Mouse (Mus musculus) gonadal fat pad, adult 2 months (tissue): Measurements from ENCODE around the gene Elp5. TPM values are rescaled to one million over a fixed set of nuclear protein-coding genes. Genes with fewer than 3 reads are reported as not detected.

ENCODE experiments used
- DNase-seq: peaks from one replicate; pipeline ENCODE4 v3.0.0-alpha.2; 2012; ENCODE audit warnings: low read depth
- polyA plus RNA-seq: library from polyadenylated mRNA; depleted of rRNA; stranded (reverse); fragments of >200 nt; gene quantifications from 2 replicates; pipeline ENCODE4 v1.2.3, GENCODE M21; 2012

Gene Elp5
- polyA plus RNA-seq, 1 experiment: 80.3 TPM

DNA sequence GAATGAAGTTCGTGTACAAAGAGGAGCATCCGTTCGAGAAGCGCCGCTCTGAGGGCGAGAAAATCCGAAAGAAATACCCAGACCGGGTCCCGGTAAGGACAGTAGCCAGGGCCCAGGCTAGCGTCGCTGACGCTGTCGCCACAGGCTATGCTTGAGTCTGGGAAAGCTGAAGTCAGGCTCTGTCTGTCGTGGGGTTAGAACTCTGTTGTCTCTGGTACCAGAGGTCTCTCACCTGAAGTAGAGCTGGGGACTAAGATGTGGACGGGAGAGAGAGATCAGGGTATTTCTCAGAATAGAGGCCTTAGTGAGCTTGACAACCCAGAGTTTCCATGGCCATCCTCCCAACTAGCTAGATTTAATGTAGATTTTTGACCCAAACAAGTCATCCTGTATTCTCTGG, 9.4 kb upstream of the Elp5 start:
- no peak for DNase-seq

DNA sequence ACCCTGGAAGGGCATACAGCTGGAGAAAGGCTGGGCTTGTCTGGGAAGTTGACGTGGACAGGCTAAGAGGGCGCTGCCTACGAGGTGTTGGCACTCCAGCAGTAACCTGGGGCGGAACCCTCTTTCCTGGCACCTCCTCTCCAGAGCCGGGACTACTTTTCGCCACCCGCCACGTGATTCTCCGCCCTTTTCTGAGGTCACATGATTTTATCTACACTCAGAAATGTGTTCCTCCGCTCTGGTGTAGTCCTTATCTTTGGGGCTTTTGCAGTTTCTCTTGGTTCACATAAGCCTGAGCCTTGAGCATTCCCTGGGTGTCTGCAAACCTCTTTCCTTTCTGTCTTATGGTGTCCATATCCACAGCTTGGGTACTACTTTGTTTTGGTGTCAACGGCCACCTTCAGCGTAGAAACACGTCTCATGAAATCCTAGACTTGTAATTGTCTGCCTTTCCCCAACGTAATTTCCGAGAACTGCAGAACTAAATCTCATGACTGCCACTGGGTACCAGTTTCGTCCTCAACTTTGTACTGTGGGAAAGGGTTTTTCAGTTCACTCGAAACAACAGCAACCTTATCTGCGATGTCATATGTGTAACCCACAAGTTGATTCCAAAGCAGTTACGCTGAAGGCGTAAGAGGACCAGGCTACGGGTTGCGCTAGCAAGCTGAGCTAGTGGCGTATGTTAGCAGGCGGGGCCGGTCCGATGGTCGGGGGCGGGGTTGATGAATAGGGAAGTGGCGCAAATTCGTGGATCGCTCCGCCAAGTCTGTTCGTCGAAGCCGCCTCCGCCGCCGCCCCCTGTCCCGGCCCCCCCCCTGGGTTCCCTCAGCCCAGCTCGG, 8.8 kb upstream of the Elp5 start, which contains the start of gene Gabarap:
Gene Gabarap, plus strand, starts transcription at position 294 of the 842 bp plus-strand sequence.
- DNase-seq: peak; percentile 94

DNA sequence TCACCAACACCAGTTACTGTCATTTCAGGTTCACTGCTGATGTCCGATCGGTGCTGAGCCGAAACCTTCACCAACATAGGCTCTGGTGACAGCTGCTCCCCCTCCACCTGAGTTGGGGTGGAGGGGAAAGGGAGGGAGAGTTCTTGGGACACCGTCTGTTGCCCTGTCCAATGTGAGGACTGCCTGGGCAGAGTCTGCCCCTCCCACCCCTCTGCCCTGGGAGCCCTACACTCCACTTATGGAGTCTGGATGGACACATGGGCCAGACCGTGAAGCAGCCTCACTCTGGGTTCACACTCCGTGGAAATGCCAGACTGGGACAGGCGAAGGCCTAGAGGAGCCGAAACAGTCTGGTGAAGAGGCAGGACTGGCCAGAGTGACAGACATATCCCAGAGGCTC, 7.6 kb upstream of the Elp5 start:
- no peak for DNase-seq

GRCm38 (mm10) chr11:69984431-69984830, 2.1 kb upstream of the Elp5 start:
- DNase-seq: no peak

DNA sequence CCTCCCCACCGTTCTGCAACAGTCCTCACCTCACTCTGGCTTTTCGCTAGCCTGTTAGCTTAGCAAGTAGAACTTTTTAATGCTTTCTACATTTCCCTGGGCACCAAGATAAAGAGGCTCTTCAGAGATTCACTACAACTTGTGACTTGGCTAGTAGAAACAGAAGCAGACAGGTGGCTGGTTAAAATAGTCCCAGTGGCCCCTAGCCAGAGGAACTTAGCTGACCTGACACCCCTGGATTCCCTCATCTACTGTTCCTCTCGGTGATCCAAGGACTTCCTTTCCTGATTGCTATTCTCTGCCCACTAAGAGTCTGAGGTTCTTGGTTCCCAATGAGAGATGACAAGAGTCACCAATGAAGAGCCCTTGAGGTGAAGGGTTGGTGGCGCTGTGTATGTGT, 1.1 kb upstream of the Elp5 start:
- DNase-seq: no peak

GRCm38 (mm10) chr11:69982877-69983276, 560 bp upstream of the Elp5 start:
- no peak for DNase-seq

- no peak for DNase-seq
Observed at GRCm38 (mm10) chr11:69981141-69981762, 1.1 kb downstream of the Elp5 start, which contains the start of gene Ctdnep1. Ctdnep1 (plus strand) TSS chr11:69981156.

DNA sequence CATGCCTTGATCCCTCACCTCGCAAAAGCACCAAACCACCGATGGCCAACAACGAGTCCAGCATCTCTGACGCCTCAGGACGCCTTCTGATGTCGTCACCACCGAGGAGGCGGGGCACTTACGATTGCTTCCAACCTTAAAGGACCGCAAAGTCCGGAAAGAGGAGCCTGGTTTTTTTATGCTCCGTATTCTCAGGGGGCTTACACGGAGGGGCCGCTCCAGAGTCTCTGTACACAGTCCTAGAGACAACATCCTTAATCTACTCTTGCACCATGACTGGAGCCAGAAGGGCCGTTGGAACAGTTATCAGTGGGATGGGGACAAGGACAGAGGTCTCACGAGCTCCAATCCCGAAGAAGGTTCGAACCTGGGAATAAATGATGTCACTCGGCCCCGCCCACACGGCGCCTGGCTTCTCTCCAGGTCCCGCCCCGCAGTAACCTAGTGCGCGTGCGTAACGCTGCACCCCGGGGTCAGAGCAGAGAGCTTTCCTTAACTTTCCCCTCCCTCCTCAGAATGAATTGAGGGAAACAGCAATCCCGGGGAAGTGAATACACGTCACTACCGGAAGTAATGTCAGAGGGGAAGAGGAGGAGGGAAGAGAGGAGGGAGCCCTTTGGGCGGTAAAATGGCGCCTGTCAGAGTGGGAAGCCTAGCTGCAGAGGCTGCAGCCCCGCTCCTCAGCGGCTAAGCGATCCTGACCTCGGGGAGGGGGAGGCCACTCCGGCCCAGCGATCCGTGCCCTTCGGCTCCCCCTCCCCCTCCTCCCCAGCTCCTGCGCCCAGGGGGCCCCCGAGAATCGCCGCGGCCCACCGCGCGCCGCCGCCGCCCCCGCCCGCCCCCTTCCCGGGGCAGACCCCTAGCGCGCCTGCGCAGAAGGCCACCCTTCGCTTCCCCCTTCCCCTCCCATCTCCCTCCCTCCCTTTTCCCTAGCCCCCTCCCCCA, 1.8 kb downstream of the Elp5 start:
- DNase-seq: peak; percentile 93

DNA sequence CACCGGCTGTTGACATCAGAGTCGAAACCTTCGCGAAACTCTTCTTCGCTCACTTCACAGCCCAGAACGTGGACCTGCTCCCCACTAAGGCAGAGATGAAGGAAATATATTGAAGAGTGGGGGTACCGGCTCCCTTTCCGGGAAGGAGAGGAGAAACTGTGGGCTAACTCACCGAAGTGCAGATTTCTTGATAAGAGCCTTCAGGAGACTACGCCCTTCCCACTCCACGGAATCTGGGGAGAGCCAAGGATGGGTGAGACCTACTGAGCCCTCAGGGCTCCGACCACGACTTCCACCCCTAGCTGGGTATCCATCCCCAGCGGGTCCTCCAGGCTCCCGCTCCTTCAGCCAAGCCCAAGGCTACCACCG, 2.5 kb downstream of the Elp5 start:
- no peak for DNase-seq

DNA sequence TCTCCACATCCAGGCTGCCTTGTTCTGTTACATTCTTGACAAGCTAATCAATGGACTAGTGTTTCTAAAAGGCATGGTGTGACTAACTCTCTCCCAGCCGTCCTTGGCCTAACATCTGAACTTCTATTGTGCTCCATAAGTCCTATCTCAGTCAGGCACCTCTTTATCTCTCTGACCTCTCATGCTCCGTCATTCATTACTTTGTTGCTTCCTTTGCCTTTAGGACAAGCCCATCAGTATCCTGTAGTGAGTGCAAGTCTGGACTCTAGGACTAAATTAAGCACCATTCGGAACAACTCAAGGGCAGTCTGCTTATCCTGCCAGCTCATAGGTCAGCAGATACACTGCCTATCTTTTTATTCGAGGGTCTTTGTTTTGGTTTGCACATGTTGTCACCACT, 6.0 kb downstream of the Elp5 start:
- no peak for DNase-seq

GRCm38 (mm10) chr11:69974907-69975306, 7.4 kb downstream of the Elp5 start:
- DNase-seq: no peak

DNA sequence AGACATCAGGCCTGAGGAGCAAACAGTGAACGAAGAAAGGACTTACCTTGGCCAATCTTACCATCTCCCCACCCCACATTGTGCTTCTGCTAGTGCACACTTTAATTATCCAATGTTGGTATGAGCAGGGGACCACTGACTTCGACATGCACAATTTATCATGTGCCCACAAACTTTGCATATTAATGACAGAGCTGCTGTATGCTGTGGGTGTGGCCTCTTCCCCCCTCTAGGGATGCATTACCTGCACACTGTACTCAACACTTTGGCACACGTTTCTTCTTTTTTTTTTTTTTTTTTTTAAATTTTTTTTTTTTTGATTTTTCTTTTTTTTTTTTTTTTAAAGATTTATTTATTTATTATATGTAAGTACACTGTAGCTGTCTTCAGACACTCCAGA, 11.5 kb downstream of the Elp5 start:
- DNase-seq: no peak

DNA sequence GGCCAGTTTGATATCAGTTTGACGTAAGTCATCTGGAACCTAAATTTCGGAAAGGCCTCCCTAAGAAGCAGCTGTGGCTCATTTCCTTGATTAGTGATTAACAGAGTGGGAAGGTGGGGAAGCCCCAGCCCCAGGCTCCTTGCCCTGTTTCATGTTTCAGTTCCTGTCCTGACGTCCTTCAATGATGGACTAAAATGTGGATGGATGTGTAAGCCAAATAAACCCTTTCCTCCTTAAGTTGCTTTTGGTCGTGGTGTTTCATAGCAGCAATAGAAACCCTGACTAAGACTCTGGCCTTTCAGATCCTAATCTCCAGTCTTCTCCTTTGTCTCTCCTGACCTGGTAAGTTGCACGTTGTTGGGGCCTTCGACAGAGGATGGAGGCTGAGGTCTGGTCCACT, 12.1 kb downstream of the Elp5 start:
- no peak for DNase-seq

GRCm38 (mm10) chr11:69968793-69969192, 13.5 kb downstream of the Elp5 start:
- no peak for DNase-seq

DNA sequence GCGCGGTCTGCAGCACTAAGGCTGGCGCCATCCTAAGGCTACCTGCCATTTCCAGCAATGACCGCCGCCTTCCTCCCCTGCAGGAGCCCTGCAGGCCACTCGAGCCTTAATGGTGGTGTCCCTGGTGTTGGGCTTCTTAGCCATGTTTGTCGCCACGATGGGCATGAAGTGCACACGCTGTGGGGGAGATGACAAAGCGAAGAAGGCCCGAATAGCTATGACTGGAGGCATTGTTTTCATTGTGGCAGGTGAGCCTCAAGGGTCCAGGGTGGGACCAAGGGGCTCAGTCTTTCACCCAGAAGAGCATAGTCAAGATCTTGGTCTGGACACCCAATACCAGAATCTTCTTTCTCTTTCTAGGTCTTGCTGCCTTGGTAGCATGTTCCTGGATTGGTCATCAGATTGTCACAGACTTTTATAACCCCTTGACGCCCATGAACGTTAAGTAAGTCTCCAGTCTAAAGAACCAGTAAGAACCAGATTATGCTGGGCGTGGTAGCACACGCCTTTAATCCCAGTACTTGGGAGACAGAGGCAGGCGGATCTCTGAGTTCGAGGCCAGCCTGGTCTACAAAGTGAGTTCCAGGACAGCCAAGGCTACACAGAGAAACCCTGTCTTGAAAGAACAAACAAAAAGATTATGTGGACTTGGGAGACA, 15.3 kb downstream of the Elp5 start:
- DNase-seq: no peak

- no peak for DNase-seq
Observed at GRCm38 (mm10) chr11:69966006-69966859, 16.1 kb downstream of the Elp5 start.

DNA sequence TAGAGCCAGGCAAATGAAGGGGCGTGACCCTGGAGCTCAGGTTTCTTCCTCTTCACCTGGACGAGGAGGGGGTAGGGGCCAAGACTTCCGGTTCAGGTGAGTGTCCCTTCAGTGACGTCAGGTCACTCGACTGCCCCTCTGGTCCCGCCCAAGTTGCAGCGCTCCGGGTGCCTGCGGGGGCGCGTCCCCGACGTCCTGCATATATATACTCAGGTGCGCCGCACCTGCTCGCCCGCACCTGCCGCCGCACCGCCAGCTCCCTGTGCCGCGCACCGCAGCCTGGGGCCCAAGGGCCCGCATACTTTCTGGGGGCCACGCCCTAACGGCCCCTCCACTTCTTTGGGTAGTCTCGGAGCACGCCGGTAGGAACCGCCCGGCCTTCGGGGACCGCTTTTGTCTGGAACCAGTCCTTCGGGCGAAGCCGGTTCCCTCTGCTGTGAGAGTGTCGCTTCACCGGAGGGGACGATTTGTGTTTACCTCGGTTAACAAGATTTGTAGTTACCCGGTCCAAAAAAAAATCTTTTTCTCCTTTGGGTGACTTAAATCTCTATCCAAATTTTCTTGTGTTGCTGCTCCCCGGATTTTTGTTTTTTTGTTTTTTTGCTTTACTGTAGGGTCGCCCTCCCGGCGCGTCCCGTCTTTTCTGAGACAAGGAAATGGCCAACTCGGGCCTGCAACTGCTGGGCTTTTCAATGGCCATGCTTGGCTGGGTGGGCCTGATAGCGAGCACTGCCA, 16.9 kb downstream of the Elp5 start:
- no peak for DNase-seq

DNA sequence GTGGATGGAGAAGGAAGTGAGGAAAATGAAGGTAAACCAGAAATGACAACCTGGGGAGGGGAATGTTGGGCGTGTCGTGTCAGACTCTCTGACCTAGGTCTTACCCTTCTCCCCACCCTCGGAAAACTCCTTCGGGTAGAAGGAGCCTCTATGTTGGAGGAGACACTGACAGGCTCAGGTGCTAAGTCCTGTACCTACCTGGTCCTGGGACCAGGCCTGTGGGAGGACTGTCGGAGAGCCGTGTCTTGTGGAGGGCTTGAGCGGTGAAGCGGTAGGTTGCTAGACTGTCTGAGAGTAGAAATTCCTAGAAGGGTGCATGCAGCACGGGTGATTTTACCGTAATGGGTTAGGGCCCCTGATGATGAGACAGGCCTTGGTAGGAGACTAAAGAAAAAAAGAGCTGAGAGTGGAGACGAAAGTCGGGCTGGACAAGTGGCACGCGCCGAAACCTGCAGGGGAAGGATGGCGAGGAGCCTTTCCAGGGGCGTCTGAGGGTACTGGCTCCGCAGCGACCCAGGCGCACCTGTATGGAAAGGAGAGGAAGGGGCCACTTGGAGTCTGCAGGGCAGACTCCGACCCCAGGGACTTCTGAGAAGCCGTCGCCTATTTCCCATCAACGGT, 17.6 kb downstream of the Elp5 start, which contains the start of gene Cldn7:
Gene Cldn7, plus strand, starts transcription at position 130 of the 621 bp plus-strand sequence.
- no peak for DNase-seq

- DNase-seq: no peak
Observed at GRCm38 (mm10) chr11:69961841-69962240, 20.5 kb downstream of the Elp5 start.
